Mouse (Mus musculus) midbrain, embryonic 12.5 days (tissue): ENCODE measurements at regions not wholly inside any gene's neighbourhood (a gene's known extent, or its start where the extent isn't known, plus 50 kb on each side); places are given as distances from the start of the nearest gene placed in this dataset.
A peak's percentile ranks its signal among the peaks of the same experiment; 100 is the strongest.
"Not testable (repeated sequence)": the region's sequence is repeated elsewhere in the genome, so short reads cannot be mapped to it uniquely, and the experiment has no call there.

Source experiments
- ATAC-seq: fragments of 200-750 bp; cut with Nextera tagmentation; 2 replicates; pipeline ENCODE4 v1.8.0; 2017; ENCODE audit warnings: low read depth, moderate TSS enrichment, moderate library complexity; ENCODE audit not compliant: low FRiP score
- H3K27ac ChIP-seq: fragments of 300-500 bp; sonication (generic); replicated peaks from 2 replicates; pipeline ENCODE4 v1.5.1; 2016; ENCODE audit warnings: mild to moderate bottlenecking
- H3K27me3 ChIP-seq: fragments of 300-500 bp; sonication (generic); 2 replicates; pipeline ENCODE4 v1.6.1; 2016; ENCODE audit warnings: mild to moderate bottlenecking
- H3K36me3 ChIP-seq: fragments of 300-500 bp; sonication (generic); 2 replicates; pipeline ENCODE4 v1.6.1; 2016
- H3K4me1 ChIP-seq: fragments of 300-500 bp; sonication (generic); 2 replicates; pipeline ENCODE4 v1.6.1; 2016
- H3K4me2 ChIP-seq: fragments of 300-500 bp; sonication (generic); replicated peaks from 2 replicates; pipeline ENCODE4 v1.6.1; 2016; ENCODE audit warnings: mild to moderate bottlenecking, moderate library complexity
- H3K4me3 ChIP-seq: fragments of 300-500 bp; sonication (generic); 2 replicates; pipeline ENCODE4 v1.5.1; 2016; ENCODE audit warnings: mild to moderate bottlenecking
- H3K9ac ChIP-seq: fragments of 300-500 bp; sonication (generic); replicated peaks from 2 replicates; pipeline ENCODE4 v1.6.1; 2016; ENCODE audit warnings: mild to moderate bottlenecking, moderate library complexity
- H3K9me3 ChIP-seq: fragments of 300-500 bp; sonication (generic); 2 replicates; pipeline ENCODE4 v1.6.1; 2016; ENCODE audit warnings: mild to moderate bottlenecking
- WGBS: fragments of 180-500 bp; shearing (Covaris S2); methylation state at CpG from one replicate; pipeline ENCODE4 v1.1.7; 2016; 5-methylcytosine and 5-hydroxymethylcytosine counted together

DNA sequence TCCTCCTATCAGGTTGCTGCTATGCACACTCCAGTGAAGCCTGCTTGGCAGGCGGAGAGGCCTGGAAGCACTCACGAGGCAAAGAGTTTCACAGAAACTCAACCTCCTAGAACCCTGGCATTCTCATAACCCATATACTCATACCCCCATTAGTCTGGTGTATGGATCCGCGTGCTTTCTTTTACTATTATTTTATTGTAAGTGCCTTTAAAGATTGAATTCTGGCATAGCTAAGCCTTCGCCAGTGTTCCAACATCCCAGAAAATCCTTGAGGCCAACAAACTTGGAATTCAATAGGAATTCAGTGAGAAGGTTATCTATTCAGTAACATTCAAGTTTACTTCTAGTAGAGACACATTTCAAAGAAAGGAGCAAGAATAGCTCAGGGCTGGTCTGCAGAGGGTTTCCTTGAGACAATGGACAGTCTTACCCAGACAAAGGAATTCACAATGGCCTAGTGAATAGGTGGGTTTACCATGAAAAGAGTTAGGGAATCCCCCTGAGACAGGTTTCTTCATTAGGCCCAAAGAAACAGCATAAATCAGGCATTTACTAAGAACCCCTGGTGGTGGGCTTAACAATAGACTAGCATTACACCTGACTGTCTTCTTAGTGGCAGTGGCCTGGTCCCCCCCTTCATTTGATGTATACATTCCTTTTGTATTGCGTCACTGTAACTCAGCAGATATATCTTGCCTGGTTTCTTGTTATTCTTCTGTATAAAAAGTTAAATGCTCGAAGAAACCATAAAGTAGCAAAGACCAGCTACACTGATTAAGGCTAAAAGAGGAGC lies 80.8 kb upstream of the Gm15446 start:
- H3K9me3 ChIP-seq, H3K9ac ChIP-seq, H3K27me3 ChIP-seq, ATAC-seq, H3K27ac ChIP-seq, H3K4me3 ChIP-seq, H3K36me3 ChIP-seq, H3K4me2 ChIP-seq, H3K4me1 ChIP-seq: not testable (repeated sequence)
- WGBS = 88% methylated on average over 7 of the region's 7 CpGs

GRCm38 (mm10) chr5:109844236-109844635 lies 79.0 kb upstream of the Gm15446 start:
- H3K36me3 ChIP-seq, H3K4me1 ChIP-seq, H3K9me3 ChIP-seq, H3K27ac ChIP-seq, H3K27me3 ChIP-seq, H3K9ac ChIP-seq, ATAC-seq: not testable (repeated sequence)
- Histone ChIP-seq H3K4me2 (peak overlapping the region; percentile 50), H3K4me3 (peak overlapping the region; percentile 41; the same call in 1 of the 2 replicates)
- WGBS = 89% methylated on average over 2 of the region's 2 CpGs

DNA sequence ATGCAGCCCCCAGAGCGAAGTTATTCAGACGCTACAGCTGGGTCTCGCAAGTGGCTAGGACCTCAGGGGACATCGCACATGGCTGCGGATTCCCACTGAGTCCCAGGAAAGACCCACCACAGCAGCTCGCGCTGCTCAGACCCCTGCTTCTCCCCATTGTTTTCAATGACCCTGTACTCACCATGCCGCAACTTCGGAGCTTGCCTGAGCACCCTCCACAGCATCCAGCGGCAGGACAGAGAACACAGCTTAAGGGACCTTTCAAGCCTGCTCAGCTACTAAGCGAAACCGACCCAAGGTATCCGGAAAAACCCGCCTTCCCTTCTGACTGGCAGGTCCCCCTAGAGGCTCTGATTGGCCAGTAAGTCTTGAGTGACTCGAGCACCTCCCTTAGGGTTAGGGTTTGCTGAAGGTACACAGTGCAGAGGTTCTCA lies 78.4 kb upstream of the Gm15446 start:
- Histone ChIP-seq H3K9ac (peak overlapping the region; percentile 51; the same call in 1 of the 2 replicates), H3K4me1 (no peaks in the 10 kb centered on the region), H3K4me2 (peak overlapping the region; percentile 50), H3K27ac (no peak overlapping the region), H3K4me3 (peak overlapping the region; percentile 41), H3K27me3 (no peaks in the 10 kb centered on the region), H3K36me3 (no peaks in the 10 kb centered on the region), H3K9me3 (no peaks in the 10 kb centered on the region)
- 10% methylated on average over 15 of the region's 15 CpGs for WGBS
- ATAC-seq = peak; percentile 66

DNA sequence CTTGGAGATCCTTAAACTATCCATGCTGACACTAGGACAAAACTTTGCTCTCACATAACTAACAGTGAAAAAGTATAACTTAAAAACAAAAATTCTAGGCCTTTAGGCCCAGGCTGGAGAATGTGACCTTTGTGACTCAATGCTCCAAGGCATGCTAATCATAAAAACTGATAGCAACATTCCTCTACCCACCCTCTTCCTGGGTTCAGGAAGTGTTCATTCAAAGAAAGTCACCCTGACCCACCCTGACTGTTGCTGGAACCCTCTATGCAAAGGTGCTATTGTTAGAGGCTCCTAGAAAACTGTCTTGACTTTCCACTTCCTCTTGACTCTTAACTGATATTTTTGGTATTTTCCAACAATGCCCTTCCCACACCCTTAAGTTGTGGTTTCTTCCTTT lies 72.0 kb upstream of the Gm15446 start:
- not testable (repeated sequence) for H3K27me3 ChIP-seq, ATAC-seq, H3K9ac ChIP-seq, H3K9me3 ChIP-seq, H3K36me3 ChIP-seq, H3K4me3 ChIP-seq, H3K4me2 ChIP-seq, H3K27ac ChIP-seq, H3K4me1 ChIP-seq

DNA sequence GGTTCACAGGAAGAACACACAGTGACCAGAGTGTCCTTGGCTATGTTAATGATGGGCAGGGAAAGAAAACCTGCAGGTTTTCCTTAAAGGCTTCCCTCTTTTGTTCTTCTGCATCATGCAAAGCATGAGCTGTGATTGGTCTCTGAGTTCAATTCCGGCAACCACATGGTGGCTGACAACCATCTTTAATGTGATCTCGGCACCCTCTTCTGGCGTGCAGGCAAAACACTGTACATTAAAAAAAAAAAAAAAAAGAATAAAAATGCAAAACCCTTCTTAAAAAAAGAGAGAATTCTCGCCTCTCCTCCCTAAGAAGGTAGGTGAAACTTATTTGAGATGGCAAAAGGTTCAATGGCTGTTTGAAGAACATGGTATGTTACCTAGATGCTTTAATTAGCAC lies 62.8 kb upstream of the Gm15446 start:
- Histone ChIP-seq H3K4me2 (no peak overlapping the region), H3K27ac (no peak overlapping the region), H3K36me3 (no peaks in the 10 kb centered on the region), H3K27me3 (no peaks in the 10 kb centered on the region), H3K4me1 (no peaks in the 10 kb centered on the region), H3K9me3 (no peaks in the 10 kb centered on the region), H3K9ac (no peak overlapping the region), H3K4me3 (no peak overlapping the region)
- no peak for ATAC-seq
- 81% methylated on average over 4 of the region's 4 CpGs for WGBS

DNA sequence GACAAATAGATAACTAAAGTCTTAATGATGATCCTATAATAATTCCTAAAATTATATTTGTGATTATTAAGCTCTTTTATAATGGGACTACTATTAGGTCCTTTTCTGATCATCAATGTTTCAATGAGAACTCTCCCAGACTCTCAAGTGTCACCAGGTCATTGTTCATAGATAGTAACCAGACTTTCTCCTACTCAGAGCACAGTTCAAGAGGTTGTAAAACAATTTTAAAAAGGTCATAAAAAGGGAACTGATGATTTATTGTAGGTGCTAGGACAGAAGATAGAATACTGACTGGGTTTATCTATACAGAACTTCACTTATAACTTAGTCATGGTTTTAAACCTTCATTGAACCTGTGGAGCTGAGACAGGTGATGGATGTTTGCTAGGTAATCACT lies 58.7 kb upstream of the Gm15446 start:
- H3K9me3 ChIP-seq, H3K4me2 ChIP-seq, H3K27me3 ChIP-seq, H3K9ac ChIP-seq, ATAC-seq, H3K4me3 ChIP-seq, H3K27ac ChIP-seq, H3K4me1 ChIP-seq, H3K36me3 ChIP-seq: not testable (repeated sequence)

- Histone ChIP-seq H3K4me1 (0 out of 2 replicates have a peak, but pooled peaks cover 6% of the 10 kb centered on the region), H3K36me3 (0 out of 2 replicates have a peak, but pooled peaks cover 3% of the 10 kb centered on the region), H3K4me3 (no peak overlapping the region), H3K4me2 (peak overlapping the region; percentile 60; the same call in 1 of the 2 replicates), H3K9ac (no peak overlapping the region), H3K27ac (no peak overlapping the region), H3K27me3 (no peaks in the 10 kb centered on the region), H3K9me3 (no peaks in the 10 kb centered on the region)
- no peak for ATAC-seq
- WGBS = 58% methylated on average over 1 of the region's 1 CpGs
Observed at GRCm38 (mm10) chr5:109865628-109866027, 57.6 kb upstream of the Gm15446 start.

DNA sequence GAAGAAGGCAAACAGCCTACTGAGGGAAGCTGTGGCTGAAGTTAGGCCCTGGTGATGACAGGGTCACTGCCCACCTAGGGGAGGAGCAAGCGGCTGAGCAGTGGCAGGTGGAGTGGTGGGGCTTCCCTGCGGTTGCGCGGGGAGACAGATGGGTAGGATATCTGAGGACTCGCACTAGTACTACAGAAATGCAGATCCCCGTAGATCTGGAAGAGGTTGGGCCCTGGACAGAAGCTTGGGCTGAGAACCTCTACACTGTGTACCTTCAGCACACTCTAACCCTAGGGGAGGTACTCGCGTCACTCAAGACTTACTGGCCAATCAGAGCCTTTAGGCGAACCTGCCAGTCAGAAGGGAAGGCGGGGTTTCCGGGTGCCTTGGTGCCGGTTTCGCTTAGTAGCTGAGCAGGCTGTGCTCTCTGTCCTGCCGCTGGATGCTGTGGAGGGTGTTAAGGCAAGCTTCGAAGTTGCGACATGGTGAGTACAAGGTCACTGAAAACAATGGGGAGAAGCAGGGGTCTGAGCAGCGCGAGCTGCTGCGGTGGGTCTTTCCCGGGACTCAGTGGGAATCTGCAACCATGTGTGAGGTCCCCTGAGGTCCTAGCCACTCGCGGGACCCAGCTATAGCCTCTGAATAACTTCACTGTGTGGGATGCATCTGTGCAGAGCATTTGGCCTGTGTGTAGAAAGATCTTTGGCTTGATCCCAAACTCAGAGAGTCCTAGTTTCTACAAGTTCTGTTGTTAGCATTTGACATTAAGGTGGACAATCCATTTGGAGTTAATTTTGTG lies 56.7 kb upstream of the Gm15446 start:
- Histone ChIP-seq H3K27me3 (no peaks in the 10 kb centered on the region), H3K9me3 (no peaks in the 10 kb centered on the region)

GRCm38 (mm10) chr5:109867221-109867620 lies 56.0 kb upstream of the Gm15446 start:
- H3K4me3 ChIP-seq = peak overlapping the region; percentile 70
- not testable (repeated sequence) for H3K36me3 ChIP-seq, H3K27ac ChIP-seq, ATAC-seq, H3K27me3 ChIP-seq, H3K9me3 ChIP-seq, H3K4me1 ChIP-seq
- H3K9ac ChIP-seq = peak overlapping the region; percentile 72
- peak overlapping the region; percentile 60 for H3K4me2 ChIP-seq

More for the DNA sequence above, 56.7 kb upstream of the Gm15446 start:
- under 1% methylated on average over 22 of the region's 22 CpGs for WGBS
- Histone ChIP-seq H3K4me2 (peak overlapping the region; percentile 60), H3K27ac (peak overlapping the region; percentile 42; the same call in 1 of the 2 replicates), H3K4me1 (0 out of 2 replicates have a peak, but pooled peaks cover 6% of the 10 kb centered on the region), H3K36me3 (0 out of 2 replicates have a peak, but pooled peaks cover 3% of the 10 kb centered on the region), H3K9ac (peak overlapping the region; percentile 72), H3K4me3 (peak overlapping the region; percentile 70)
- ATAC-seq = peak; percentile 100
